Mouse (Mus musculus): Measurements from ENCODE around the gene Grm6. TPM values are rescaled to one million over a fixed set of nuclear protein-coding genes. Genes with fewer than 3 reads are reported as not detected.

Gene Grm6
- polyA plus RNA-seq (2015; fragmentation: Illumina TruSeq; extraction: RNeasy Lipid Tissue Mini Kit (QIAGEN cat#74804); ENCODE audit: insufficient read depth, low replicate concordance), result 2.6 TPM

DNA sequence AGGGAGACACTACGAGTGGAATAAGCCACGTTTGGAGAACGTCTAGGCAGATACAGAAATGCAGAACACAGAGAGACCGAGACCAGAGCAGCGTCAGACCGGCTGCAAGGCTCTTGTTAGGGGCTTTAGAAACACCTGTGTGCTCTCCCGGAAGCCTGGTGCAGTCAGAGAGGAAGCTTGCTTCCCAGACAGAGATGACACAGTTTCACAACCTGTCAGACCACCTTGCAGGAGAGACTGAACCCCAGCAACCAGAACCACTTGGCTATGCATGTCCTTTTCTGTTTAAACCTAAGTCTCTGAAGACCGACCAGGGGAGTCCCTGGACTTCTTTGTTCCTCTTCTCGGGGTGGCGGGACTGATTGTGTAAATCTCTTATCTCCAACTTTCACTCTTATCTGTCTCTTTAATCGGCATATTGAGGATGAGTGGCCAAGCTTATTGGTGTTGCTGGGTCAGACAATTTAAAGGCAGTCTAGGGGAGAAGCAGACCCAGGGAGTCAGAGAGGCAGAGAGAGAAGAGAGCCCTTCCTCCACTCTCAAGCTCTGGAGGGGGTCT is at the start of gene Grm6:
Gene Grm6 (plus strand): TSS at position 509 of the 559 bp plus-strand sequence.

GRCm38 (mm10) chr11:50827010-50827953 is 23.2 kb upstream of the Grm6 start, which contains the start of gene Zfp354c:
Zfp354c (minus strand) TSS chr11:50827724.

DNA sequence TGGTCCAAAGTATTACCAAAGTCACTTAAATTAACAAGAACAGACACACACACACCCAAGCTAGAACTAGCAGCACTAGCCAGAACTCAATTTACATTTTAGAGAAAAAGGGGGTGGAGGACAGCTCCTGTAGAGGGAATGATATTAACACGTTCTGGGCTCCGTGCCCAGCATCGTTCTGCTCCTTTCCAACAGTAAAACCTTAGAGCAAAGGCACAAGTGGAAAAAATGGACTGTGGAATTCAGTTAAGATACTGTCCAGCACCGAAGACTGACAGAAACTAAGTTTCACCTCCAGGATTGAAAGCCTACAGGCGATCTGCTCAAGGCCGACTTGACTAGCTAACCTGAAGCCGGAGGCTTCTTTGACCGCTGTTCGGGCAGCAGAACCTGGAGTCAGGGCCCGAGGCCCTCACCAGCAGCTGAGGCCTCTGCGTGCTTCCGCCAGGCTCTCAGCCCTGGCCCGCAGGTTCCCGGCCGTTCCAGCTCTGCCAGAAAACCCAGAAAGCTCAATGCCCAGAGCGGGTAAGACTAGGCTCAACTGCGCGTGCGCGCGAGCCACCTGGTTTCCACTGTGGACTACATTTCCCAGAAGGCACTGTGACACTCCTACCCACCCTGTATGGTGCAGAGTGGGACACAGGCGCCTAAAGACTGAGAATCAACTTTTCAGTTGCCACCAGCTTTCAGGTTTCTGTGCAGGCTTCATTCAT is 9.3 kb upstream of the Grm6 start, which contains the start of gene Zfp879:
Gene Zfp879 (minus strand): TSS at position 530 of the 713 bp plus-strand sequence.

GRCm38 (mm10) chr11:50887390-50888128 is 37.1 kb downstream of the Grm6 start, which contains the start of gene Zfp454:
Zfp454 (minus strand) TSS chr11:50887651.

Other genes with a start within 250 kb of the Grm6 start
- gene Adamts2, start 248.6 kb upstream of the Grm6 start, polyA plus RNA-seq (2015; fragmentation: Illumina TruSeq; extraction: RNeasy Lipid Tissue Mini Kit (QIAGEN cat#74804); ENCODE audit: insufficient read depth, low replicate concordance), result 2.0 TPM
- gene Zfp354c, start 23.0 kb upstream of the Grm6 start, polyA plus RNA-seq (2015; fragmentation: Illumina TruSeq; extraction: RNeasy Lipid Tissue Mini Kit (QIAGEN cat#74804); ENCODE audit: insufficient read depth, low replicate concordance), result 5.4 TPM
- gene Zfp879, start 9.1 kb upstream of the Grm6 start, polyA plus RNA-seq (2015; fragmentation: Illumina TruSeq; extraction: RNeasy Lipid Tissue Mini Kit (QIAGEN cat#74804); ENCODE audit: insufficient read depth, low replicate concordance), result 0.37 TPM
- gene Zfp454, start 37.0 kb downstream of the Grm6 start, polyA plus RNA-seq (2015; fragmentation: Illumina TruSeq; extraction: RNeasy Lipid Tissue Mini Kit (QIAGEN cat#74804); ENCODE audit: insufficient read depth, low replicate concordance), result 0.62 TPM
- gene Zfp2, start 65.5 kb downstream of the Grm6 start, polyA plus RNA-seq (2015; fragmentation: Illumina TruSeq; extraction: RNeasy Lipid Tissue Mini Kit (QIAGEN cat#74804); ENCODE audit: insufficient read depth, low replicate concordance), result 3.0 TPM
- gene Zfp354b, start 80.9 kb downstream of the Grm6 start, polyA plus RNA-seq (2015; fragmentation: Illumina TruSeq; extraction: RNeasy Lipid Tissue Mini Kit (QIAGEN cat#74804); ENCODE audit: insufficient read depth, low replicate concordance), result 0.62 TPM
- gene 4933414I15Rik, start 93.1 kb downstream of the Grm6 start, polyA plus RNA-seq (2015; fragmentation: Illumina TruSeq; extraction: RNeasy Lipid Tissue Mini Kit (QIAGEN cat#74804); ENCODE audit: insufficient read depth, low replicate concordance), result not detected
- gene Prop1, start 103.1 kb downstream of the Grm6 start, polyA plus RNA-seq (2015; fragmentation: Illumina TruSeq; extraction: RNeasy Lipid Tissue Mini Kit (QIAGEN cat#74804); ENCODE audit: insufficient read depth, low replicate concordance), result not detected
- gene Olfr1378, start 115.8 kb downstream of the Grm6 start, polyA plus RNA-seq (2015; fragmentation: Illumina TruSeq; extraction: RNeasy Lipid Tissue Mini Kit (QIAGEN cat#74804); ENCODE audit: insufficient read depth, low replicate concordance), result not detected
- gene Olfr1377, start 131.3 kb downstream of the Grm6 start, polyA plus RNA-seq (2015; fragmentation: Illumina TruSeq; extraction: RNeasy Lipid Tissue Mini Kit (QIAGEN cat#74804); ENCODE audit: insufficient read depth, low replicate concordance), result not detected
- not detected for gene Olfr51, start 152.9 kb downstream of the Grm6 start, polyA plus RNA-seq (2015; fragmentation: Illumina TruSeq; extraction: RNeasy Lipid Tissue Mini Kit (QIAGEN cat#74804); ENCODE audit: insufficient read depth, low replicate concordance)
- gene Olfr54, start 163.6 kb downstream of the Grm6 start, polyA plus RNA-seq (2015; fragmentation: Illumina TruSeq; extraction: RNeasy Lipid Tissue Mini Kit (QIAGEN cat#74804); ENCODE audit: insufficient read depth, low replicate concordance), result not detected
- not detected for gene Olfr1375, start 197.4 kb downstream of the Grm6 start, polyA plus RNA-seq (2015; fragmentation: Illumina TruSeq; extraction: RNeasy Lipid Tissue Mini Kit (QIAGEN cat#74804); ENCODE audit: insufficient read depth, low replicate concordance)
- 2.6 TPM for gene Zfp354a, start 208.6 kb downstream of the Grm6 start, polyA plus RNA-seq (2015; fragmentation: Illumina TruSeq; extraction: RNeasy Lipid Tissue Mini Kit (QIAGEN cat#74804); ENCODE audit: insufficient read depth, low replicate concordance)